In genomic region chr11:86682861-86683260, GRCm38 (mm10) we compare ENCODE assay signal across 8 mouse cellular contexts. TPM values are rescaled to one million over a fixed set of nuclear protein-coding genes. Genes with fewer than 3 reads are reported as not detected.
DNase-seq lines count a peak whose midpoint lies in the region; ATAC-seq and TF ChIP-seq lines count a peak whose summit lies in the region.

No protein-coding gene starts in this region.

- peaks cover 4% of the 10 kb centered on the region; the same call in 1 of the 2 replicates for H3K4me1 ChIP-seq in lung, embryonic 14.5 days (ENCODE audit: insufficient read depth)
- peaks cover 10% of the 10 kb centered on the region; the same call in 1 of the 2 replicates for H3K4me1 ChIP-seq in embryonic fibroblast, embryonic 13.5 days (ENCODE audit: control insufficient read depth, insufficient read depth, low read length)
- peaks cover 5% of the 10 kb centered on the region; the same call in 1 of the 2 replicates for H3K4me1 ChIP-seq in limb, embryonic 11.5 days (ENCODE audit: control insufficient read depth, insufficient read depth, low read length)
- peaks cover 4% of the 10 kb centered on the region; the same call in 1 of the 2 replicates for H3K4me1 ChIP-seq in olfactory bulb, adult 2 months (ENCODE audit: control insufficient read depth, insufficient read depth, low read length)

- peak overlapping the region; percentile 87 for H3K9ac ChIP-seq in lung, embryonic 14.5 days
- peak overlapping the region; percentile 86; the same call in 1 of the 2 replicates for H3K9ac ChIP-seq in limb, embryonic 11.5 days (ENCODE audit: low read length)

- 23% methylated on average over 7 of the region's 7 CpGs for WGBS in lung, embryonic 14.5 days
- WGBS in limb, embryonic 11.5 days: 36% methylated on average over 7 of the region's 7 CpGs
- WGBS in olfactory bulb, adult 2 months: 35% methylated on average over 7 of the region's 7 CpGs

- H3K27ac ChIP-seq in lung, embryonic 14.5 days (ENCODE audit: low read depth): 0 out of 2 replicates have a peak overlapping the region, but pooled peaks have one; percentile 92
- no peak overlapping the region for H3K27ac ChIP-seq in embryonic fibroblast, embryonic 13.5 days (ENCODE audit: insufficient read depth, low read length)
- no peak overlapping the region for H3K27ac ChIP-seq in limb, embryonic 11.5 days (replicated peaks; ENCODE audit: low read depth, low read length)
- no peak overlapping the region for H3K27ac ChIP-seq in olfactory bulb, adult 2 months (ENCODE audit: insufficient read depth, low read depth, low read length)

- peaks cover 3% of the 10 kb centered on the region; the same call in 1 of the 2 replicates for H3K36me3 ChIP-seq in lung, embryonic 14.5 days (ENCODE audit: insufficient read depth)
- no peaks in the 10 kb centered on the region; the same call in 1 of the 2 replicates for H3K36me3 ChIP-seq in limb, embryonic 11.5 days (ENCODE audit: control insufficient read depth, insufficient read depth, low read length)

- ATAC-seq in lung, embryonic 14.5 days (ENCODE audit: insufficient read depth): no peak
- ATAC-seq in limb, embryonic 11.5 days (ENCODE audit: insufficient number of reproducible peaks, low FRiP score, low TSS enrichment, low read depth): no peak

- TF ChIP-seq CTCF in lung, embryonic 14.5 days (IDR thresholded peaks at IDR 0.05; ENCODE audit: low read depth): no peak
- no peak for TF ChIP-seq CTCF in embryonic fibroblast, embryonic 13.5 days (IDR thresholded peaks at IDR 0.05; ENCODE audit: borderline replicate concordance, insufficient read depth, low read length)
- TF ChIP-seq CTCF in olfactory bulb, adult 2 months (IDR thresholded peaks at IDR 0.05; ENCODE audit: insufficient read depth, low read depth, low read length): no peak

- no peak for DNase-seq in lung, embryonic 14.5 days
- no peak for DNase-seq in lung, postnatal 36 days
- no peak for DNase-seq in limb, embryonic 11.5 days (ENCODE audit: low spot score)
- no peak for DNase-seq in T-cell, adult 2 months (ENCODE audit: low spot score)
- no peak for DNase-seq in kidney, postnatal 14 days
- DNase-seq in adrenal gland, postnatal 10 days: no peak

- no peak for TF ChIP-seq POLR2A in embryonic fibroblast, embryonic 13.5 days (IDR thresholded peaks at IDR 0.05; ENCODE audit: low read depth, low read length)
- TF ChIP-seq POLR2A in olfactory bulb, adult 2 months (IDR thresholded peaks at IDR 0.05; ENCODE audit: insufficient read depth, low read depth, low read length): no peak

- H3K27me3 ChIP-seq in lung, embryonic 14.5 days (ENCODE audit: insufficient read depth, low read length): no peaks in the 10 kb centered on the region
- H3K27me3 ChIP-seq in limb, embryonic 11.5 days (ENCODE audit: control insufficient read depth, insufficient read depth, low read length): no peaks in the 10 kb centered on the region

- H3K4me2 ChIP-seq in lung, embryonic 14.5 days: peak overlapping the region; percentile 84
- peak overlapping the region; percentile 67 for H3K4me2 ChIP-seq in limb, embryonic 11.5 days (ENCODE audit: low read depth, severe bottlenecking)

- H3K9me3 ChIP-seq in lung, embryonic 14.5 days (ENCODE audit: low read depth, low read length): no peaks in the 10 kb centered on the region
- H3K9me3 ChIP-seq in limb, embryonic 11.5 days (ENCODE audit: control insufficient read depth, low read length): no peaks in the 10 kb centered on the region

- H3K4me3 ChIP-seq in lung, embryonic 14.5 days (ENCODE audit: low read depth, low read length): peak overlapping the region; percentile 89
- peak overlapping the region; percentile 92 for H3K4me3 ChIP-seq in embryonic fibroblast, embryonic 13.5 days (ENCODE audit: insufficient read depth, low read length)
- peak overlapping the region; percentile 74 for H3K4me3 ChIP-seq in limb, embryonic 11.5 days (ENCODE audit: low read depth, low read length)
- H3K4me3 ChIP-seq in olfactory bulb, adult 2 months (ENCODE audit: insufficient read depth, low read depth, low read length): peak overlapping the region; percentile 95; the same call in 1 of the 2 replicates

RNA-seq across cellular contexts. Expression of gene Vmp1, which starts 0.8 kb away (rescaled TPM):
- polyA plus RNA-seq in lung, embryonic 14.5 days (2014; fragmentation: Nextera tagmentation; extraction: Ambion mirVana): 117 TPM in 2 replicates
- polyA plus RNA-seq in embryonic fibroblast, embryonic 13.5 days (2011; ENCODE audit: insufficient read length, low read depth, missing spikeins): 525 and 577 TPM in 2 replicates
- polyA plus RNA-seq in limb, embryonic 11.5 days (2014; fragmentation: Nextera tagmentation; extraction: Ambion mirVana): 77.3 and 88.7 TPM in 2 replicates
- polyA plus RNA-seq in olfactory bulb, adult 2 months (2012; ENCODE audit: insufficient read depth, insufficient read length, low replicate concordance, missing spikeins): not detected in 2 replicates
- total RNA-seq in adrenal gland, postnatal 10 days (2021): 100 to 1,000 TPM in 1 of 2 experiments, 10 to 100 TPM in 1; 95.7 to 104 TPM

RNA-seq across cellular contexts. Expression of gene Ptrh2, which starts 0.9 kb away (rescaled TPM):
- 36.8 and 37.3 TPM in 2 replicates for polyA plus RNA-seq in lung, embryonic 14.5 days (2014; fragmentation: Nextera tagmentation; extraction: Ambion mirVana)
- 18.3 and 19.1 TPM in 2 replicates for polyA plus RNA-seq in embryonic fibroblast, embryonic 13.5 days (2011; ENCODE audit: insufficient read length, low read depth, missing spikeins)
- polyA plus RNA-seq in limb, embryonic 11.5 days (2014; fragmentation: Nextera tagmentation; extraction: Ambion mirVana): 43.6 and 45.4 TPM in 2 replicates
- not detected in 2 replicates for polyA plus RNA-seq in olfactory bulb, adult 2 months (2012; ENCODE audit: insufficient read depth, insufficient read length, low replicate concordance, missing spikeins)
- 10 to 100 TPM; 17.7 to 19.0 TPM for total RNA-seq in adrenal gland, postnatal 10 days (2021)

Comparison
In these comparisons a context has a peak if more than half of its experiments do, and no peak if none do; other contexts are left out.
1. RNA of gene Vmp1, which starts 0.8 kb away (polyA plus RNA-seq): 525 to 577 TPM in embryonic fibroblast, embryonic 13.5 days, 117 TPM in lung, embryonic 14.5 days and 77.3 to 88.7 TPM in limb, embryonic 11.5 days; not detected in olfactory bulb, adult 2 months; every median in the first group is over 10 times any median in the second.
2. RNA of gene Ptrh2, which starts 0.9 kb away (polyA plus RNA-seq): 43.6 to 45.4 TPM in limb, embryonic 11.5 days, 36.8 to 37.3 TPM in lung, embryonic 14.5 days and 18.3 to 19.1 TPM in embryonic fibroblast, embryonic 13.5 days; not detected in olfactory bulb, adult 2 months; every median in the first group is over 10 times any median in the second.
3. Peak in every context shown above with its lines, with median percentiles within 50 percentile points of each other: H3K4me3 ChIP-seq.